Mouse (Mus musculus): Measurements from ENCODE around the gene Triap1.
"Not testable (repeated sequence)": the region's sequence is repeated elsewhere in the genome, so short reads cannot be mapped to it uniquely, and the experiment has no call there.

Triap1 gene

GRCm38 (mm10) chr5:115340577-115341313 lies at the start of gene Triap1, which contains the start of gene Gatc:
Gene Triap1, plus strand, starts transcription at chr5:115341225.
Gene Gatc, minus strand, starts transcription at chr5:115341178.
- DNase-seq, result peak; percentile 95

DNA sequence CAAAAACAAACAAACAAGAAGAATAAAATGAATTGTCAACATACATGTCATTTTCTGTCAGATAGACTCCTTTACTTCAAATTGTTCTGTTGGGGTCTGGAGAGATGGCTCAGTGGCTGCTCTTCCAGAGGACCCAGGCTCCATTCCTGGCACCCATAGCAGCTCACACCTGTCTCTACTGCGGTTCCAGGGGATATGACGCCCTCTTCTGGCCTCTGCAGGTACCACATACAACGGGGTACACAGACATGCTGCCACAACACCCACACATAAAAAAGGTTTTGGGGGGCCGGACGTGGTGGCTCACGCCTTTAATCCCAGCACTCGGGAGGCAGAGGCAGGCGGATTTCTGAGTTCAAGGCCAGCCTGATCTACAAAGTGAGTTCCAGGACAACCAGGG lies 46.9 kb upstream of the Triap1 start:
- DNase-seq, result no peak

- no peak for DNase-seq
Measured at GRCm38 (mm10) chr5:115296347-115296746, 44.7 kb upstream of the Triap1 start.

- peak; percentile 83 for DNase-seq
Measured at GRCm38 (mm10) chr5:115300035-115300744, 40.8 kb upstream of the Triap1 start.

DNA sequence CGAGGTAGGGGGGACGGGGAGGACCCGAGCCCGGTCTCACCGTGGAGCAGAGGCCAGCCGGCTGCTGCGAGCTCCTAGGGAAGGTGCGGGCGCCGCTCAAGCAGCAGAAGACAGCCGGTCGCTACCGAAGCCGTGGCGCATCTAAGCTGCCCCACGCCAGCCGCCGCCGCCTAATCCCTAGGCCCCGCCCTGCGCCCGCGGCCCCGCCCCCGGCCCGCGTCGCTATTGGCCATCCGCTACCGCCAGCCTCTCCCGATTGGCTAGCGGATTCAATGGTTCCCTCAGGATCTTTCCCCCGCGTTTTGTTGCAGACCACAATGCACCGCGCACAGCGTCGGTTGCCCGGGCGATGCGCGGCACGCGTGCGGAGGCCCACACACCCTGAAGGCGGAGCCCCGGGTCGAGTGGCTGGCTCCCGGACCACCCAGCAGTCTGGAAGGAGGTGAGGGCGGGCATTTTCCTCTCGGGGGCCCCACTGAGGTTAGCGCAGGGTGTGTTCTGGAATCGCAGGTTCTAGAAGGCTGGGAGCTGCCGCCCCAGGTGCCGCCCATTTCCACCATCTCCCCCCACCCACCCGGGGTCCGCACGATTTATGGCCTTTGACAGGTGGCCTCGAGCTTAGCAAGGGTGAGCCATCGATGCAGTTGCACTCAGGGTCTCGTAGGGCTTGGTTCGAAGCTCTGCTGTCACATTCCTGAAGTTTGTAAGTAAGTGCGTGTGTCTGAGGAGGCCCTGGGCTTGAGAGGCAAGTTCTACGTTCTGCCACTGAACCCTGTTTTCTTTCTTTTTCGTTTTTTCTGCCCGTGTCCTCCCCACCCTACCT lies 40.0 kb upstream of the Triap1 start, which contains the start of gene Dynll1:
Dynll1 (minus strand) TSS at position 208 of the 823 bp plus-strand sequence.
- peak; percentile 100 for DNase-seq

- no peak for DNase-seq
Measured at GRCm38 (mm10) chr5:115301615-115302014, 39.4 kb upstream of the Triap1 start.

DNA sequence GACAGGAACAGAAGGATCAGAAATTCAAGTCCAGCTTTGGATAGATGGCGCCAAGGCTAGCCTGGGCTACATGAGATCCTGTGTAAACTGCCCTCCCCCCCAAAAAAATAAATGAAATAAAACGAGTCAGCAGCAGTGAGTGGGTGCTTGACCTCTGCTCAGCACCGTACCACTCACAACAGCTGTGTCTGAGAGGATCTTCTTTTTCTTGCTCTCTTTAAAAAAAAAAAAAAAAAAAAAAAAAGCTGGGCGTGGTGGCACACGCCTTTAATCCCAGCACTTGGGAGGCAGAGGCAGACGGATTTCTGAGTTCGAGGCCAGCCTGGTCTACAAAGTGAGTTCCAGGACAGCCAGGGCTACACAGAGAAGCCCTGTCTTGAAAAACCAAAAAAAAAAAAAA lies 38.8 kb upstream of the Triap1 start:
- not testable (repeated sequence) for DNase-seq

GRCm38 (mm10) chr5:115312354-115312753 lies 28.7 kb upstream of the Triap1 start:
- no peak for DNase-seq

DNA sequence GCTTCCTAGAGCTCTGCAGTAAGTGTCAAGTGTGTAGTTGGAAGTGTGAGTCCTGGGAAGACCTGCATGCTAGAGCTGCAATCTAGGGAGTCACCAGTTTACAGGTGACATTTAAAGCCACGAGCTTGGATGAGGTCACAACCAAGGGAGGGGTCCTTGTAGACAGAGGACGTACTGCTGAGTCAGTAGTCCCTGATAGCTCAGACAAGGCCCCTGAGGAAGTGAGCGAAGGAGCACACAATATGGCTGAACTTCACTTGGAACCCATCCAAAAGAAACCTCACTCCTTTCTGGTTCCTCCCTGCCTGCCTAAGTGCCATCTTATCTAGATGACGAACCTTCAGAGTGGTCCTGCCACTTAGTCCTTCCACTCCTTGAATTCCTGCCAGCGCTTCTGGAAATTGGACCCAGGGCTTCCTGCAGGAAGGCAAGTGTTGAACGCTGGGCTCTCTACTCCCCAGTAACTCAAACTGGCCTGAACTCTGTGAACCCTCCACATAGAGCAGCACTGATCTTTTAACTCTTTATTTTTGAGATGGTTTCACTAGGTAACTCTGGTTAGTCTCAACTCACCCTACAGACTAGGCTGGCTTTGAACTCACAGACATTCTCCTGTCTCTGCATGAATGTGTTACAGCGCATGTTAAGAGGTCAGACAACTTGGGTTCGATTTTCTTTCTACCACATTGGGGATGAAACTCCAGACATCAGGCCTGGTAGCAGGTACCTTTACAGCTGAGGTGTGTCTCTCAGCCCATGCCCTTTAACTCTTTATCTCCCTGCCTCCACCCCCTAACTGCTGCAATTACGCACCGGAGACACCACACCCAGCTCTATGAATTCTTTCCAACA lies 28.0 kb upstream of the Triap1 start:
- no peak for DNase-seq

DNA sequence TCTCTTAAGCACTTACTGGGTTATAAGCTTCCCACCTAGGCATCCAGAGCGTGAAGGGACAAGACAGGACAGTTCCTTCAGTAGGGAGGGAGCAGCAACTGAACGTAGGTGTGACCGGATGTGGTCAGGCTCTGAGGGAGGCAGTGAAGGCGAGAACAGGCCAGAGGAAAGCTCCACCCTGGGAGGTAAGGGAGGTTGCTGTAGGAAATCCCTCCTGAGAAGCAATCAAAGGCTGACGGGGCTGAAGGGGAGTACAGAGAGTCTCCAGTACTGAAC lies 27.4 kb upstream of the Triap1 start:
- no peak for DNase-seq

DNA sequence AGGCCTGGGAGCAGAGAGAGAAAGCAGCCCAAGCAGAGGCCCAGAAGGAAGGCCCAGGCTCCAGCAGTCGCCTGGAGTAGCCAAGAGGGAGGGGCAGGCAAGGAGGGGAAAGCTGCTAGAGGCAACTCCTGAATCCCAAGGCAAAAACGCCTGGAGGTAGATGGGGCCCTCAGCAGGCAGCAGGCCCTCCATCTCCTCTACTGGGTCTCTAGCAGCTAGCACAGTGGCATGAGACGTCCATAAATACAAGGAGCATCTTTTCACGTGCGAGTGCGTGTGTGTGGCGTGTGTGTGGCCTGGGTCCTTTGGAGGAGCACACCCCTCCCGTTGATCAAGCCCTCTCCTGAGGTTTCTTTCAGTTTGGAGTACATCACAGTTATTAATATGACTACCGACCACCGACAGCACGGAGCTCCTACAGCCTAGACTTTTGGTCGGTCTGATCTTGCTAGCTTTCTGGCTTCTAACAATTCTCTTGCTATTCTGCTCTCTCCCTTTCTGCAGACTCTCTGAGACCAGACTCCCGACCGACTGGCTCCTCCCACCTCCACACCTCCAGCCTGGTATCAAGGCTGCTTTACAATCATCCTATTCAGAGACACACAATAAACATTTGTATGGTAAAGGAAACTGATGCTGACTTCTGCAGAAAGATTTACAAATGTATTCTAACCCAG lies 23.9 kb upstream of the Triap1 start:
- peak; percentile 30 for DNase-seq

DNA sequence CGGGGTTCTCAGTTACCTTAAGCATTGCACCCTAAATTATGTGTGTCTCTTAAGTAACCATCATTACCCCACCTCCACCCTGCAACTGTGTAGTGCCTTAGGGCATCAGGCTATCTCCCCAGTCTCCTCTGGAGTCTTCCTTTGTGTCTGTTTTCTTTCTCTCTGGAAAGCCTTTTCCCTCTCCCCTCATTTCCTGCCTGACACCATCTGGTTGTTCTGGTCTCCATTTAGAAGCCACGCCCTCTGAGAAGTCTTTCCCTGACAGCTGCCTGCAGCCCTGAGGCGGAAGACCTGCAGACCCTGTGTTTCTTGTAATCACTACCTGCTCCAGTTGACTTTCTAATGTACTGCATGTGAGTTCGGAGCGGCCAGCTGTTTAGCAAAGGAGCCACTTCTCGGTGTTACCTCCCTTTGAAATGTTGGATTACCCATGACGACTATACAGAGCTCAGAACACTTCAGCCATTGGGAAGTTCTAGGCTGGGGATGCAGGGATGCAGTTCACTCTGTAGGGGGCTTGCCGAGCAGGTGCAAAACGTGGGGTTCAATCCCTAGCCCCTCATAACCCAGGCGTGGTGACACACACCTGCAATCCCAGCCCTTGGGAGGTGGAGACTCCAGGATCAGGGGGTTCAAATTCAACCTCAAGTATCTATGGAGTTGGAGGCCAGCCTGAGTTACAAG lies 23.2 kb upstream of the Triap1 start:
- peak; percentile 48 for DNase-seq

DNA sequence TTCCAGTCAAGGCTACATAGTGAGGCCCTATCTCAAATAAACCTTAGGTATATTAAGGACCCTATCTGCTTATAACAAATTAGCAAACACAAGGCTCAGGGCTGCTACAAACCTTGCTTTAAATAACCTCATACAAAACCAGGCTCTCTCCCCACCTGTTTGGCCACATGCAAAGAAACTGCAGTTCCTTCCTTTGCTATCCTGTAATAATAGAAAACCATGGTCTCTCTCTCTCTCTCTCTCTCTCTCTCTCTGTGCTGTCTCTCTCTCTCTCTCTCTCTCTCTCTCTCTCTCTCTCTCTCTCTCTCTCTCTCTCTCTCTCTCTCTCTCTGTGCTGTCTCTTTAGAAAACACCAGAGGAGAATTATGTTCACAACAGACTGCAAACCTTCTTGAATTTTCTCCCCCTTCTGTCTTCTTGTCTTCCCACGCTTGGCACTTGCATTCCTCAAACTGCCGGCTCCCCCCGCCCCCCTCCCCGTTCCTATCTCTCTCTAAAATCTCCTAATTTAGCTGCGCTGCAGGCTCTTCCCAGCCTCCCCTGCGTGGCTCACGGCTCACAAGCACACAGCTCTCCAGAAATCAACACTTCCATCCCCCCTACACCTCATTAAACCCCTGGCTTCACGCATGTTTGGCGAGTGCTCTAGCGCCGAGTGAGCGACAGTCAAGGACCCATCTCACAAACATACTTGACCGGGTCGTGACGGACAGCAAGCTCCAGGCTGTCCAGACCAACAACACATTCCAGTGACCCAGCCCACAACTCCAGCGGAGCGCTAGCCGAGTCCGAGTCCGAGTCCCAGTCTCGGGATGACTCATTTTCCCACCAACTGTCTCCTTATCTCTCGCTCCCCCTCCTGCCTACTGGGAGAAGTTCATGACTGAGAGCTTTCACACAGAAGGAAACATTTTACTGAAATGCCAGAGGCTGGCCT lies 21.8 kb upstream of the Triap1 start:
- peak; percentile 86 for DNase-seq

DNA sequence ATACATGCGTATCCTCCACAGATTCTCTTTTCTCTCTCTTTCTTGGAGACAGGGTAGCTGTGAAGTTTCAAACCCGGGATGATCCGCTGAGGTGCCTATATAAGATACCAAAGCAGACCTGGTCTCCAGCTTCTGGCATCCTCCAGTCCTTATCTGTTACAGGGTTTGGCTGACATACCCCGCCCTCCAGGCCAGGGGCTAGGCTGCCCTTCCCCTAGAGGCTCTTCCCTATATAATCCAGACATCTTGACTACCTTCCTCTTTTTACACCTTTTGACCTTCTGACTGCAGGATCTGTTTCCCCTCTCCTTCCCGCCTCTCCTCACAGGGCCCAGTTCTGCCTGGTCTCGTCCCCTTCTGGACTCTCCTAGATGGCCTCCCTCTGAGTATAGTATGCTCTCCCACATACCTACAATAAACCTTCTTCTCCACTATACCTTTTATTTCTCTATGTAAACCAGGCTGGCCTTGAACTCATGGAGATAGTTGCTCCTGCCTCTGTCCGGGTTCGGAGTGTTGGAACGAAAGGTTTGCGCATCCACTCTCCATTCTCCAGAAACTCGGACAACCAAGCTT lies 14.7 kb upstream of the Triap1 start:
- no peak for DNase-seq

GRCm38 (mm10) chr5:115326875-115327609 lies 14.0 kb upstream of the Triap1 start, which contains the start of gene Srsf9:
Gene Srsf9, plus strand, starts transcription at chr5:115327177.
- DNase-seq, result peak; percentile 98

DNA sequence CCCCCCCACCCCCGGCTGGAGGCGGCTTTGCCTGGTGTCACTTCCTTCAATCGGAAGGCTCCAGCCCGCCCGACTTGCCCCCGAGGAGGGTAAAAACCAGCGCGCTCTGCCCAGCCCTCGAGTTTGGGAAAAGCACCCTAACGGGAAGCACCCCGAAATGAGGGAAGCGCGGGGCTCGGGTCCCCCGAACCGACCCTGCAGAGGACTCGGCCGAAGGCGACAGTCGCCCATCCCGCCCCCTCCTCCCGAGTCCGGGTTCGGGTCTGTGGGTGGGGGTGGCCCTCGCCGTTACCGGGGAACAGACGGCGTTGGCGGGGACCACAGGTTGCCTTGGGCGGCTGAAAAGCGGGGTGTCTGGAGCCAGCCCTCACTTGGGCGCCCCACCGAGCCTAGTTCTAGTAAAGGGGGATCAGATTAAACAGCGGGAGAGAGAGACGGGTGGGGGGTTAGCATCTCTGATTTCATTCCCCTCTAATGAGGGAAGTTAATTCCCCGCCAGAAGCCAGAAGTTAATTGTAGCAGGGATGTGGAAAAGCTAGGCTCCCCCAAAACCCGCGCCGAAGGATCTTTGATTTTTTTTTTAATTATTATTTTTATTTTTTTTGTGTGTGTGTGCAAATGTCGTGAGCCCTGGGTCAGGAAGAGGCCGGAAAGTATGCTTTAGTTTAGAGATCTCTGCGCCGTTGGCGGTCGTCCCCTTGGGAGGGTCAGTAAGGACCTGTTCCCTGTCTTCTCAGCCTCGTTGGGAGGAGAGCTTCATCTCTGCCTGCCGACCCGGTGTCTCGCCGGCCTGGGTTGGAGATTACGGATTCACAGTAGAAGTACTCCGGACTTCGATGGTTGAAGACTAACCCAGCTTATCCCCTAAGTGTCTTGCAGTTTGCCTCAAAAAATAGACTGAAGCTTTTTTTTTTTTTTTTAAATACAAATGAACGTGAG lies 13.1 kb upstream of the Triap1 start:
- peak; percentile 57 for DNase-seq

GRCm38 (mm10) chr5:115330955-115331354 lies 10.1 kb upstream of the Triap1 start:
- no peak for DNase-seq

- no peak for DNase-seq
Measured at GRCm38 (mm10) chr5:115333626-115334025, 7.4 kb upstream of the Triap1 start.

Data from kidney, postnatal 10 days (tissue).